Mouse (Mus musculus) heart, embryonic 14.5 days (tissue): ENCODE measurements around the gene Irx2. TPM values are rescaled to one million over a fixed set of nuclear protein-coding genes. Genes with fewer than 3 reads are reported as not detected.

Source experiments
- ATAC-seq: fragments of 200-750 bp; cut with Nextera tagmentation; 2 replicates; pipeline ENCODE4 v1.8.0; 2017; ENCODE audit warnings: low read depth, moderate TSS enrichment; ENCODE audit not compliant: insufficient number of reproducible peaks, insufficient read depth, low FRiP score
- H3K27ac ChIP-seq, 2 experiments: fragments of 200-500 bp in 1 of 2; fragments of 300-500 bp in 1 of 2; sonication (generic) in 1 of 2; replicated peaks in 1 of 2; 2 replicates each; pipeline ENCODE4 v1.5.1; 2012 to 2014; ENCODE audit warnings: low read depth in 2 of 2, low read length in 2 of 2, control low read depth in 1 of 2, mild to moderate bottlenecking in 1 of 2, mixed read lengths in 1 of 2; ENCODE audit not compliant: control insufficient read depth in 1 of 2, insufficient read depth in 1 of 2
- H3K27me3 ChIP-seq: fragments of 300-500 bp; sonication (generic); 2 replicates; pipeline ENCODE4 v1.6.1; 2014; ENCODE audit warnings: mild to moderate bottlenecking, low read length, control low read depth; ENCODE audit not compliant: control insufficient read depth, insufficient read depth
- H3K36me3 ChIP-seq: fragments of 300-500 bp; sonication (generic); 2 replicates; pipeline ENCODE4 v1.6.1; 2014; ENCODE audit warnings: mild to moderate bottlenecking, control low read depth, low read length, mixed read lengths; ENCODE audit not compliant: control insufficient read depth, insufficient read depth
- H3K4me1 ChIP-seq, 2 experiments: fragments of 200-500 bp in 1 of 2; fragments of 300-500 bp in 1 of 2; sonication (generic) in 1 of 2; 2 replicates each; pipeline ENCODE4 v1.6.1; 2012 to 2014; ENCODE audit warnings: low read length in 2 of 2, control low read depth in 1 of 2, mixed read lengths in 1 of 2; ENCODE audit not compliant: control insufficient read depth in 2 of 2, insufficient read depth in 2 of 2
- H3K4me2 ChIP-seq: fragments of 300-500 bp; sonication (generic); 2 replicates; pipeline ENCODE4 v1.6.1; 2014; ENCODE audit warnings: mild to moderate bottlenecking, low read length
- H3K4me3 ChIP-seq, 2 experiments: fragments of 200-500 bp in 1 of 2; fragments of 300-500 bp in 1 of 2; sonication (generic) in 1 of 2; 2 replicates each; pipeline ENCODE4 v1.5.1; 2012 to 2014; ENCODE audit warnings: low read length in 2 of 2, mild to moderate bottlenecking in 2 of 2, control low read depth in 1 of 2, low read depth in 1 of 2, moderate library complexity in 1 of 2; ENCODE audit not compliant: control insufficient read depth in 1 of 2, insufficient read depth in 1 of 2
- H3K9ac ChIP-seq: fragments of 300-500 bp; sonication (generic); 2 replicates; pipeline ENCODE4 v1.6.1; 2014; ENCODE audit warnings: mild to moderate bottlenecking, low read length
- H3K9me3 ChIP-seq: fragments of 300-500 bp; sonication (generic); 2 replicates; pipeline ENCODE4 v1.6.1; 2016; ENCODE audit warnings: low read length, control low read depth; ENCODE audit not compliant: control insufficient read depth
- WGBS: fragments of 180-500 bp; shearing (Covaris S2); extraction: QIAGEN DNeasy Blood & Tissue Kit; methylation state at CpG from one replicate; pipeline ENCODE4 v1.1.7; 2014; 5-methylcytosine and 5-hydroxymethylcytosine counted together
- polyA plus RNA-seq: library from polyadenylated mRNA; unstranded; fragments of >200 nt; fragmentation: Nextera tagmentation; extraction: Ambion mirVana; gene quantifications from 2 replicates; pipeline ENCODE4 v1.2.1, GENCODE M21; 2014

Irx2 gene
- polyA plus RNA-seq: 11.2 and 13.3 TPM in 2 replicates

DNA sequence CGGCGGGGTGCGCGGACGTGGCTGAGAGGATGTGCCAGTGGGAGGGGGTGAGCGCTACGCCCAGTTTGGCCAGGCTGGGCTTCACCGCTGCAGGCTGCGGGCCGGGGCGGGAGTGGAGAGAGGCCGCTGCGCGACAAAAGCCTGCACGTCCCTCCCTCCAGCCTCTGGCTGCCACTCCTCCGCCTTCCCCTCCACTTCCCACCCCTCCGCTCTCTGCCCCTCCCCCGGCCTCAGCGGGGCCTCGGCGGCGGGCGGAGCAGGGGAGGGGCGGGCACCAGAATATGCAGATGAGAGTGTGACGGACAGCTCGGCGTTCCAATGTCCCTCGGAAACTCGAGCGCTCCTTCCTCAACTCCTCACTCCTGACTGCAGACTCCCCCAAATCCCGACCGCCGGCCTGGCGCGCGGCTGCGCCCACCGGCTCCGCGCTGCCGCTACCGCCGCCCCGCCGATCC lies at the start of gene Irx2:
Irx2 (plus strand) TSS at position 359 of the 455 bp plus-strand sequence.
- H3K4me1 ChIP-seq: peaks cover 6 to 23% of the 10 kb centered on the region in 2 experiments; a peak in 3 of 4 replicates
- H3K4me3 ChIP-seq: peak within 1 kb of the TSS; percentile 70 to 79
- H3K27me3 ChIP-seq: peaks cover 87% of the 10 kb centered on the region
- peak within 1 kb of the TSS; percentile 92 for H3K4me2 ChIP-seq
- peak within 1 kb of the TSS; percentile 81 for H3K9ac ChIP-seq
- no peaks in the 10 kb centered on the region for H3K36me3 ChIP-seq
- no peaks in the 10 kb centered on the region for H3K9me3 ChIP-seq
- ATAC-seq: peak; percentile 90
- H3K27ac ChIP-seq: peak within 1 kb of the TSS; percentile 63 to 79
- under 1% methylated on average over 39 of the region's 45 CpGs for WGBS

- H3K9me3 ChIP-seq: 0 out of 2 replicates have a peak, but pooled peaks cover 3% of the 10 kb centered on the region
- H3K4me2 ChIP-seq: no peak overlapping the region
- WGBS: 87% methylated on average over 2 of the region's 2 CpGs
- no peak overlapping the region for H3K9ac ChIP-seq
- no peaks in the 10 kb centered on the region for H3K4me1 ChIP-seq
- no peaks in the 10 kb centered on the region for H3K36me3 ChIP-seq
- no peaks in the 10 kb centered on the region for H3K27me3 ChIP-seq
- H3K27ac ChIP-seq: no peak overlapping the region
- ATAC-seq: no peak
- no peak overlapping the region for H3K4me3 ChIP-seq
Measured at GRCm38 (mm10) chr13:72581276-72581675, 47.3 kb upstream of the Irx2 start.

- Histone ChIP-seq H3K4me1 (no peaks in the 10 kb centered on the region), H3K9ac (no peak overlapping the region), H3K36me3 (no peaks in the 10 kb centered on the region), H3K4me3 (no peak overlapping the region), H3K27me3 (no peaks in the 10 kb centered on the region), H3K27ac (no peak overlapping the region), H3K9me3 (no peaks in the 10 kb centered on the region), H3K4me2 (no peak overlapping the region)
- WGBS: 66% methylated on average over 4 of the region's 4 CpGs
- ATAC-seq: no peak
Measured at GRCm38 (mm10) chr13:72592526-72592925, 36.1 kb upstream of the Irx2 start.

DNA sequence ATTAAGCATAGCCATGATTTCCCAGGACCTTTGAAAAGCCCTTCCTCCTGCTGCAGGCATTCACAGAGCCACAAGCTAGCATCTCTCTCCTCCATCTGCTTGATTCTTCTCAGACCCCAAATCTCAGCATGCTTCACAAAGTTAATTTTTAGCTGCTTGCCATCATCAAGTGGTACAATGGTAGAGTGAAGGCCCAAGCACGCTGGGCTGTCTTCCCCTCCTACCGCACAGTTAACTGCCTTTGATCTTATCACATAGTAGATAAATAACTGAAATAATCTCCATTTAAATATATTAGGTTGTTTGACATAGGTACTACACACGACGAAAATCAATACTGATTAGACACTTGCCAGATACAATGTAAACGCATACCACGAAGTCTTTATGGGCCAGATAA lies 35.3 kb upstream of the Irx2 start:
- Histone ChIP-seq H3K4me2 (no peak overlapping the region), H3K4me3 (no peak overlapping the region), H3K36me3 (no peaks in the 10 kb centered on the region), H3K9me3 (no peaks in the 10 kb centered on the region), H3K4me1 (no peaks in the 10 kb centered on the region), H3K9ac (no peak overlapping the region), H3K27ac (no peak overlapping the region), H3K27me3 (no peaks in the 10 kb centered on the region)
- ATAC-seq: no peak
- WGBS: 69% methylated on average over 6 of the region's 6 CpGs

DNA sequence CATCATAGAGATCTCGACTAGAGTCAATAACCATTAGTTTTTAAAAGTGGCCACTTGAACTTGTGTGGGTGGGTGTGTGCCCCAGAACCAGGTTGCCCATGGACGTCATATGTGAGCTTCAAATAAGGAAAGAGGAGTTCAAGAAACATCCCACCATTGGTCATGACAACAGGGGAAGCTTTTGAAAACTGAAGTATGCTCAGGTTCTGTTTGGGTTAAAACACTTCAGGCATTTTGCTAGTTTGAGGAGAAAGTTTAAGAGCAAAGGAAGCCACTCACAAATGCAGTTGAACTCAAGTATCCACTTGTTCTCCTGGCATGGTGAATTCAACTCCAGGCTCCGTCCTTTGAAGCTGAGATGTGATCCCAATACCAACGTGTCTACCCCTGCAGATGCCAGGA lies 34.9 kb upstream of the Irx2 start:
- no peak for ATAC-seq

GRCm38 (mm10) chr13:72599254-72599653 lies 29.4 kb upstream of the Irx2 start:
- no peaks in the 10 kb centered on the region for H3K27me3 ChIP-seq
- H3K4me1 ChIP-seq: no peaks in the 10 kb centered on the region
- H3K36me3 ChIP-seq: no peaks in the 10 kb centered on the region
- H3K9me3 ChIP-seq: no peaks in the 10 kb centered on the region
- WGBS: 85% methylated on average over 3 of the region's 3 CpGs
- H3K4me3 ChIP-seq: no peak overlapping the region
- no peak for ATAC-seq
- H3K9ac ChIP-seq: no peak overlapping the region
- H3K27ac ChIP-seq: no peak overlapping the region
- H3K4me2 ChIP-seq: no peak overlapping the region

More for the DNA sequence above, 34.9 kb upstream of the Irx2 start:
- no peak overlapping the region for H3K4me2 ChIP-seq
- no peaks in the 10 kb centered on the region for H3K36me3 ChIP-seq
- no peaks in the 10 kb centered on the region for H3K4me1 ChIP-seq
- no peak overlapping the region for H3K27ac ChIP-seq
- no peak overlapping the region for H3K4me3 ChIP-seq
- no peaks in the 10 kb centered on the region for H3K27me3 ChIP-seq
- 62% methylated on average over 4 of the region's 4 CpGs for WGBS
- H3K9ac ChIP-seq: no peak overlapping the region
- no peaks in the 10 kb centered on the region for H3K9me3 ChIP-seq

GRCm38 (mm10) chr13:72608706-72609105 lies 19.9 kb upstream of the Irx2 start:
- WGBS: 63% methylated on average over 16 of the region's 16 CpGs
- no peaks in the 10 kb centered on the region for H3K27me3 ChIP-seq
- no peak for ATAC-seq

DNA sequence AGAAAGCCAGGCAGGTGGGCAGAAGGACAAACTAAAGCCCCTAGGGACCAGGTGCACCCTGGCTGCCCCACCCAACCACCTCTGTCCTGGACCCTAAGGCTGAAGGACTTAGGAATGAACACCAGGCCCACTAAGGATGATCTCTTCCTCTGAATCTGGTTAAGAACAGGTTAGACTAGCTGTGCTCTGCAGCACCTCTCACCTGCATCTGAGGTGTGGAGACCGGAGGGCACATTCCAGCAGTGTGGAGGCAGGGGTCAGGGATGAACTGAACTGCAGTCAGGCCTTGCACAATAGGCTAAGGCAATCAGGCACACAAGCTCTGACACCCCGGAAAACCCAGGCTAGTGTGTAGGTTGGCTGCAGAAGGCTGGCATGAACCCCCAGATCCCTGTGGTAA lies 18.3 kb upstream of the Irx2 start:
- H3K4me2 ChIP-seq: no peak overlapping the region
- no peaks in the 10 kb centered on the region for H3K27me3 ChIP-seq
- H3K36me3 ChIP-seq: no peaks in the 10 kb centered on the region
- no peaks in the 10 kb centered on the region for H3K4me1 ChIP-seq
- no peaks in the 10 kb centered on the region for H3K9me3 ChIP-seq
- no peak overlapping the region for H3K9ac ChIP-seq
- 78% methylated on average over 2 of the region's 2 CpGs for WGBS
- H3K27ac ChIP-seq: no peak overlapping the region
- no peak overlapping the region for H3K4me3 ChIP-seq
- ATAC-seq: no peak

More at GRCm38 (mm10) chr13:72608706-72609105, 19.9 kb upstream of the Irx2 start:
- Histone ChIP-seq H3K4me1 (no peaks in the 10 kb centered on the region), H3K9ac (no peak overlapping the region), H3K27ac (no peak overlapping the region), H3K36me3 (no peaks in the 10 kb centered on the region), H3K4me3 (no peak overlapping the region), H3K9me3 (no peaks in the 10 kb centered on the region), H3K4me2 (no peak overlapping the region)
